9 mouse cellular contexts compared by ENCODE assay signal in the genomic region with DNA sequence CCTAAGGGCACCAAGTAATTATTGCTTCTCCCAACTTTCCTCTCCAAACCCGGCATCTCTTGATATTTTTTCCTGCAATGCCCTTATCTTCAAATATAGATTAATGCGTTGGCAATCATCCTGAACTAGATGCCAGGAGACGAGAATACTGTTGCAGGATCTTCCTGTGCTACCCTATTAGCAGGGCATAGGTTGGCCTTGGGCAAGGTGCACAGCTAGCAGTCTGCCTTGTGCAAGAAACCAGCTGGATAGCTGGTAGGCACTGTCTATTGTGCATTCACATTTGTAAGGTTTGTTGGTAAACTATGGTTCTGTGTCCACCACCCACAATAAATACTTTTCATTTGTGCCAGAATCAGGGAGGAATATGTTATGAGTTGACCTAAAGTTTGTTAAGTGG. TPM values are rescaled to one million over a fixed set of nuclear protein-coding genes. Genes with fewer than 3 reads are reported as not detected.
DNase-seq lines count a peak whose midpoint lies in the region; ATAC-seq and TF ChIP-seq lines count a peak whose summit lies in the region.
"Had no signal": no experiment of that assay in that cellular context is flagged by ENCODE, and none has a peak within 500 bp of the region (broad histone marks: within the 10 kb centered on the region; RNA-seq: fewer than 3 reads in every experiment).

No protein-coding gene starts in this region.

- H3K4me3 ChIP-seq in heart, embryonic 14.5 days (ENCODE audit: control insufficient read depth in 1 of 2, insufficient read depth in 1 of 2, low read depth in 1 of 2, low read length in 2 of 2): peak overlapping the region in 1 of 2 experiments; percentile 60; a peak in 2 of 4 replicates
- no peak overlapping the region for H3K4me3 ChIP-seq in midbrain, embryonic 12.5 days
- H3K4me3 ChIP-seq in midbrain, postnatal 0 days (ENCODE audit: low read depth, low read length): no peak overlapping the region
- no peak overlapping the region for H3K4me3 ChIP-seq in hindbrain, embryonic 14.5 days (replicated peaks; ENCODE audit: low read length)
- H3K4me3 ChIP-seq in neural tube, embryonic 14.5 days (ENCODE audit: low read depth, low read length): no peak overlapping the region

- TF ChIP-seq CTCF in midbrain, postnatal 0 days (IDR thresholded peaks at IDR 0.05): no peak

- no peak for DNase-seq in heart, adult 9 months (ENCODE audit: low spot score in 2 of 2)
- no peak for DNase-seq in midbrain, postnatal 0 days (ENCODE audit: low spot score)
- no peak for DNase-seq in hindbrain, embryonic 14.5 days (ENCODE audit: low spot score)
- DNase-seq in layer of hippocampus, postnatal 36 days: no peak
- DNase-seq in layer of hippocampus, adult 9-11 months: no peak

- no peak for ATAC-seq in heart, embryonic 14.5 days (ENCODE audit: insufficient number of reproducible peaks, insufficient read depth, low FRiP score, low read depth)
- no peak for ATAC-seq in midbrain, embryonic 12.5 days (ENCODE audit: low FRiP score, low read depth)
- ATAC-seq in midbrain, postnatal 0 days (ENCODE audit: low FRiP score): no peak
- no peak for ATAC-seq in hindbrain, embryonic 14.5 days (ENCODE audit: low FRiP score)
- ATAC-seq in neural tube, embryonic 14.5 days (ENCODE audit: low read depth): no peak

- 42% methylated on average over 3 of the region's 3 CpGs for WGBS in heart, embryonic 14.5 days
- 69% methylated on average over 3 of the region's 3 CpGs for WGBS in midbrain, embryonic 12.5 days
- 70% methylated on average over 3 of the region's 3 CpGs for WGBS in midbrain, postnatal 0 days
- WGBS in hindbrain, embryonic 14.5 days: 62% methylated on average over 3 of the region's 3 CpGs
- WGBS in neural tube, embryonic 14.5 days: 70% methylated on average over 3 of the region's 3 CpGs

- no peaks in the 10 kb centered on the region for H3K36me3 ChIP-seq in heart, embryonic 14.5 days (ENCODE audit: control insufficient read depth, insufficient read depth, low read length)
- no peaks in the 10 kb centered on the region for H3K36me3 ChIP-seq in midbrain, embryonic 12.5 days
- no peaks in the 10 kb centered on the region for H3K36me3 ChIP-seq in midbrain, postnatal 0 days (ENCODE audit: insufficient read depth, low read length)
- no peaks in the 10 kb centered on the region for H3K36me3 ChIP-seq in hindbrain, embryonic 14.5 days (replicated peaks; ENCODE audit: control insufficient read depth, insufficient read depth)
- H3K36me3 ChIP-seq in neural tube, embryonic 14.5 days (ENCODE audit: control insufficient read depth, insufficient read depth, low read length): no peaks in the 10 kb centered on the region

- H3K4me2 ChIP-seq in heart, embryonic 14.5 days (ENCODE audit: low read length): peak overlapping the region; percentile 85
- H3K4me2 ChIP-seq in midbrain, embryonic 12.5 days (replicated peaks): peak overlapping the region; percentile 96
- no peak overlapping the region for H3K4me2 ChIP-seq in midbrain, postnatal 0 days (ENCODE audit: low read depth, low read length, poor library complexity, severe bottlenecking)
- H3K4me2 ChIP-seq in hindbrain, embryonic 14.5 days (replicated peaks): peak overlapping the region; percentile 100
- peak overlapping the region; percentile 5; the same call in 1 of the 2 replicates for H3K4me2 ChIP-seq in neural tube, embryonic 14.5 days (ENCODE audit: low read depth, low read length)

- H3K4me1 ChIP-seq in heart, embryonic 14.5 days (ENCODE audit: control insufficient read depth in 2 of 2, insufficient read depth in 2 of 2, low read length in 2 of 2): peaks cover 14 to 20% of the 10 kb centered on the region in 2 experiments; a peak in 3 of 4 replicates
- H3K4me1 ChIP-seq in midbrain, embryonic 12.5 days: peaks cover 24% of the 10 kb centered on the region
- H3K4me1 ChIP-seq in midbrain, postnatal 0 days (ENCODE audit: insufficient read depth, low read length): 0 out of 2 replicates have a peak, but pooled peaks cover 4% of the 10 kb centered on the region
- peaks cover 24% of the 10 kb centered on the region; the same call in 1 of the 2 replicates for H3K4me1 ChIP-seq in hindbrain, embryonic 14.5 days (replicated peaks; ENCODE audit: control insufficient read depth, insufficient read depth, low read length)
- H3K4me1 ChIP-seq in neural tube, embryonic 14.5 days (ENCODE audit: control insufficient read depth, insufficient read depth, low read length): peaks cover 4% of the 10 kb centered on the region; the same call in 1 of the 2 replicates

- H3K9me3 ChIP-seq in heart, embryonic 14.5 days (ENCODE audit: control insufficient read depth, low read length): no peaks in the 10 kb centered on the region
- H3K9me3 ChIP-seq in midbrain, embryonic 12.5 days: no peaks in the 10 kb centered on the region
- H3K9me3 ChIP-seq in midbrain, postnatal 0 days (ENCODE audit: low read length): no peaks in the 10 kb centered on the region
- H3K9me3 ChIP-seq in hindbrain, embryonic 14.5 days (ENCODE audit: control insufficient read depth, low read length): no peaks in the 10 kb centered on the region
- H3K9me3 ChIP-seq in neural tube, embryonic 14.5 days (ENCODE audit: control insufficient read depth, low read length): no peaks in the 10 kb centered on the region

- no peak overlapping the region for H3K27ac ChIP-seq in heart, embryonic 14.5 days (replicated peaks in 1 of 2; ENCODE audit: control insufficient read depth in 1 of 2, insufficient read depth in 1 of 2, low read depth in 2 of 2, low read length in 2 of 2)
- no peak overlapping the region for H3K27ac ChIP-seq in midbrain, embryonic 12.5 days (replicated peaks)
- no peak overlapping the region for H3K27ac ChIP-seq in midbrain, postnatal 0 days (ENCODE audit: low read depth, low read length)
- H3K27ac ChIP-seq in hindbrain, embryonic 14.5 days: no peak overlapping the region
- no peak overlapping the region for H3K27ac ChIP-seq in neural tube, embryonic 14.5 days (ENCODE audit: low read depth, low read length)

- peaks cover 78% of the 10 kb centered on the region for H3K27me3 ChIP-seq in heart, embryonic 14.5 days (ENCODE audit: control insufficient read depth, insufficient read depth, low read length)
- peaks cover 41% of the 10 kb centered on the region for H3K27me3 ChIP-seq in midbrain, embryonic 12.5 days
- H3K27me3 ChIP-seq in midbrain, postnatal 0 days (ENCODE audit: insufficient read depth, low read length): peaks cover 38% of the 10 kb centered on the region
- H3K27me3 ChIP-seq in hindbrain, embryonic 14.5 days (ENCODE audit: control insufficient read depth, insufficient read depth, low read length): peaks cover 33% of the 10 kb centered on the region
- peaks cover 8% of the 10 kb centered on the region for H3K27me3 ChIP-seq in neural tube, embryonic 14.5 days (ENCODE audit: control insufficient read depth, insufficient read depth, low read length)

- peak overlapping the region; percentile 73; the same call in 1 of the 2 replicates for H3K9ac ChIP-seq in heart, embryonic 14.5 days (ENCODE audit: low read length)
- no peak overlapping the region for H3K9ac ChIP-seq in midbrain, embryonic 12.5 days (replicated peaks)
- no peak overlapping the region for H3K9ac ChIP-seq in midbrain, postnatal 0 days (replicated peaks; ENCODE audit: low read length, poor library complexity, severe bottlenecking)
- H3K9ac ChIP-seq in hindbrain, embryonic 14.5 days: no peak overlapping the region
- H3K9ac ChIP-seq in neural tube, embryonic 14.5 days (replicated peaks; ENCODE audit: low read depth, low read length): no peak overlapping the region

RNA-seq across cellular contexts. Expression of a gene that starts 1.0 kb away (rescaled TPM):
- 1.9 and 2.7 TPM in 2 replicates for polyA plus RNA-seq in heart, embryonic 14.5 days (2014; fragmentation: Nextera tagmentation; extraction: Ambion mirVana)
- polyA plus RNA-seq in midbrain, embryonic 12.5 days (2016; fragmentation: Nextera tagmentation; extraction: Ambion mirVana): 1.8 and 2.0 TPM in 2 replicates
- 1.8 and 2.0 TPM in 2 replicates for total RNA-seq in midbrain, postnatal 0 days (2014; rRNA removed)
- 0.48 and 0.54 TPM in 2 replicates for polyA plus RNA-seq in midbrain, postnatal 0 days (2015; fragmentation: Nextera tagmentation; extraction: Ambion mirVana)
- polyA plus RNA-seq in hindbrain, embryonic 14.5 days (2014; fragmentation: Nextera tagmentation; extraction: Ambion mirVana): 0.63 and 0.67 TPM in 2 replicates
- polyA plus RNA-seq in neural tube, embryonic 14.5 days (2014; fragmentation: Nextera tagmentation; extraction: Ambion mirVana): 0.56 and 1.1 TPM in 2 replicates
- 1 to 10 TPM; 1.0 to 1.8 TPM for total RNA-seq in layer of hippocampus, postnatal 36 days (2021)
- total RNA-seq: common myeloid progenitor, adult 5-6 weeks had no signal
